Mouse (Mus musculus) CH12.LX (cell line): ENCODE measurements around the gene Tbx6. TPM values are rescaled to one million over a fixed set of nuclear protein-coding genes. Genes with fewer than 3 reads are reported as not detected.

ENCODE experiments used
- DNase-seq: peaks from one replicate; pipeline ENCODE4 v3.0.0-alpha.2; 2013; ENCODE audit errors: extremely low read depth
- H3K27ac ChIP-seq: 2 replicates; pipeline ENCODE4 v1.5.1; 2012; ENCODE audit warnings: low read depth, mild to moderate bottlenecking, control low read depth, moderate library complexity; ENCODE audit not compliant: insufficient read depth
- H3K27me3 ChIP-seq: replicated peaks from 2 replicates; pipeline ENCODE3; 2012; ENCODE audit warnings: inconsistent platforms
- H3K36me3 ChIP-seq, 2 experiments: replicated peaks in 1 of 2; 2 replicates each; pipeline versions ENCODE3 to v1.6.1; 2012; ENCODE audit warnings: inconsistent platforms in 1 of 2, low read length in 1 of 2, mild to moderate bottlenecking in 1 of 2, mixed read lengths in 1 of 2, moderate library complexity in 1 of 2; ENCODE audit not compliant: control insufficient read depth in 1 of 2, insufficient read depth in 1 of 2
- H3K4me1 ChIP-seq, 2 experiments: 2 replicates each; pipeline ENCODE4 v1.6.1; 2012; ENCODE audit warnings: inconsistent platforms in 1 of 2, moderate library complexity in 1 of 2; ENCODE audit not compliant: insufficient read depth in 2 of 2, control insufficient read depth in 1 of 2
- H3K4me2 ChIP-seq: 2 replicates; pipeline ENCODE4 v1.6.1; 2012; ENCODE audit warnings: low read depth, mild to moderate bottlenecking, control low read depth; ENCODE audit not compliant: poor library complexity, insufficient read depth, severe bottlenecking
- H3K4me3 ChIP-seq, 3 experiments: fragments of 150-350 bp in 1 of 3; sonication (generic) in 1 of 3; replicated peaks in 1 of 3; 2 replicates each; pipeline versions ENCODE3 to v1.5.1; 2011 to 2012; ENCODE audit warnings: low read depth in 2 of 3, low read length in 2 of 3, mild to moderate bottlenecking in 2 of 3, moderate library complexity in 2 of 3, control low read depth in 1 of 3, improper control_type of control experiment in 1 of 3, inconsistent platforms in 1 of 3, mixed read lengths in 1 of 3; ENCODE audit not compliant: poor library complexity in 1 of 3
- H3K79me2 ChIP-seq: replicated peaks from 2 replicates; pipeline ENCODE4 v1.6.1; 2012; ENCODE audit warnings: mild to moderate bottlenecking, moderate library complexity; ENCODE audit not compliant: control insufficient read depth, poor library complexity, insufficient read depth, severe bottlenecking; ENCODE audit errors: extremely low read depth
- H3K9ac ChIP-seq: 2 replicates; pipeline ENCODE4 v1.6.1; 2012; ENCODE audit warnings: low read depth, mild to moderate bottlenecking, control low read depth, moderate library complexity; ENCODE audit not compliant: insufficient read depth
- H3K9me3 ChIP-seq: replicated peaks from 2 replicates; pipeline ENCODE3; 2012; ENCODE audit warnings: low read length, inconsistent platforms, mixed read lengths
- CHD2 ChIP-seq: IDR thresholded peaks from 2 replicates; pipeline ENCODE4 v1.6.1; 2011; ENCODE audit warnings: low read length, improper control_type of control experiment
- CTCF ChIP-seq, 2 experiments: IDR thresholded peaks in 1 of 2; conservative IDR thresholded peaks in 1 of 2; 2 replicates each; pipeline ENCODE4 v1.5.1; 2011 to 2012; ENCODE audit warnings: low read depth in 2 of 2, low read length in 2 of 2, improper control_type of control experiment in 1 of 2, inconsistent platforms in 1 of 2, mild to moderate bottlenecking in 1 of 2, moderate library complexity in 1 of 2
- E2F4 ChIP-seq: IDR thresholded peaks from 2 replicates; pipeline ENCODE4 v1.6.1; 2011; ENCODE audit warnings: low read depth, low read length, improper control_type of control experiment; ENCODE audit not compliant: insufficient replicate concordance
- ELF1 ChIP-seq: IDR thresholded peaks from 2 replicates; pipeline ENCODE4 v1.6.1; 2014; ENCODE audit warnings: low read depth, mild to moderate bottlenecking, inconsistent platforms, low read length, improper control_type of control experiment
- EP300 ChIP-seq: IDR thresholded peaks from 2 replicates; pipeline ENCODE4 v1.6.1; 2011; ENCODE audit warnings: low read length, improper control_type of control experiment
- GABPA ChIP-seq: IDR thresholded peaks from 2 replicates; pipeline ENCODE4 v1.6.1; 2012; ENCODE audit warnings: low read depth, low read length, improper control_type of control experiment, inconsistent platforms; ENCODE audit not compliant: insufficient replicate concordance
- HCFC1 ChIP-seq: IDR thresholded peaks from 2 replicates; pipeline ENCODE4 v1.6.1; 2012; ENCODE audit warnings: low read depth, mild to moderate bottlenecking, inconsistent platforms, low read length, improper control_type of control experiment
- IRF4 ChIP-seq: IDR thresholded peaks from 2 replicates; pipeline ENCODE4 v1.6.1; 2014; ENCODE audit warnings: low read depth, mild to moderate bottlenecking, inconsistent platforms, low read length, improper control_type of control experiment
- JUND ChIP-seq: conservative IDR thresholded peaks from 2 replicates; pipeline ENCODE4 v1.6.1; 2011; ENCODE audit warnings: low read depth, low read length, improper control_type of control experiment
- KAT2A ChIP-seq: IDR thresholded peaks from 2 replicates; pipeline ENCODE4 v1.6.1; 2012; ENCODE audit warnings: low read length, improper control_type of control experiment, inconsistent platforms; ENCODE audit not compliant: insufficient replicate concordance
- MEF2A ChIP-seq: IDR thresholded peaks from 2 replicates; pipeline ENCODE4 v1.6.1; 2014; ENCODE audit warnings: low read depth, mild to moderate bottlenecking, inconsistent platforms, low read length, improper control_type of control experiment, borderline replicate concordance
- MXI1 ChIP-seq: IDR thresholded peaks from 2 replicates; pipeline ENCODE4 v1.6.1; 2011; ENCODE audit warnings: mild to moderate bottlenecking, low read depth, low read length, improper control_type of control experiment
- NELFE ChIP-seq: IDR thresholded peaks from 2 replicates; pipeline ENCODE4 v1.6.1; 2011; ENCODE audit warnings: low read depth, low read length, improper control_type of control experiment
- NRF1 ChIP-seq: IDR thresholded peaks from 2 replicates; pipeline ENCODE4 v1.6.1; 2014; ENCODE audit warnings: low read depth, mild to moderate bottlenecking, inconsistent platforms, low read length, improper control_type of control experiment, moderate library complexity
- PAX5 ChIP-seq: IDR thresholded peaks from 2 replicates; pipeline ENCODE4 v1.6.1; 2012; ENCODE audit warnings: low read length, inconsistent platforms, mixed read lengths
- POLR2A ChIP-seq: IDR thresholded peaks from 2 replicates; pipeline ENCODE4 v1.6.1; 2011; ENCODE audit warnings: low read depth, mild to moderate bottlenecking, improper control_type of control experiment, low read length
- RCOR1 ChIP-seq: conservative IDR thresholded peaks from 2 replicates; pipeline ENCODE4 v1.6.1; 2012; ENCODE audit warnings: low read depth, mild to moderate bottlenecking, inconsistent platforms, low read length, improper control_type of control experiment
- SMC3 ChIP-seq: IDR thresholded peaks from 2 replicates; pipeline ENCODE4 v1.6.1; 2011; ENCODE audit warnings: low read depth, low read length, improper control_type of control experiment
- TCF12 ChIP-seq: IDR thresholded peaks from 2 replicates; pipeline ENCODE4 v1.6.1; 2014; ENCODE audit warnings: low read depth, mild to moderate bottlenecking, inconsistent platforms, low read length, improper control_type of control experiment
- UBTF ChIP-seq: IDR thresholded peaks from 2 replicates; pipeline ENCODE4 v1.6.1; 2012; ENCODE audit warnings: low read depth, mild to moderate bottlenecking, inconsistent platforms, low read length, improper control_type of control experiment, moderate library complexity
- USF1 ChIP-seq: IDR thresholded peaks from 2 replicates; pipeline ENCODE4 v1.6.1; 2014; ENCODE audit warnings: low read depth, mild to moderate bottlenecking, inconsistent platforms, low read length, improper control_type of control experiment
- USF2 ChIP-seq: conservative IDR thresholded peaks from 2 replicates; pipeline ENCODE4 v1.6.1; 2011; ENCODE audit warnings: low read depth, low read length, improper control_type of control experiment
- ZC3H11A ChIP-seq: IDR thresholded peaks from 2 replicates; pipeline ENCODE4 v1.6.1; 2012; ENCODE audit warnings: low read depth, mild to moderate bottlenecking, inconsistent platforms, low read length, improper control_type of control experiment
- ZKSCAN1 ChIP-seq: IDR thresholded peaks from 2 replicates; pipeline ENCODE4 v1.6.1; 2012; ENCODE audit warnings: low read depth, inconsistent platforms, low read length, improper control_type of control experiment, borderline replicate concordance
- ZMIZ1 ChIP-seq: IDR thresholded peaks from 2 replicates; pipeline ENCODE4 v1.6.1; 2012; ENCODE audit warnings: low read depth, mild to moderate bottlenecking, inconsistent platforms, low read length, improper control_type of control experiment
- ZNF384 ChIP-seq: IDR thresholded peaks from 2 replicates; pipeline ENCODE4 v1.6.1; 2012; ENCODE audit warnings: low read depth, low read length, improper control_type of control experiment, inconsistent platforms
- dilution Hi-C: fragments of 300-500 bp; cut with MboI; formaldehyde crosslinking; loops from 2 replicates; pipeline ENCODE4 v1.14.3; 2020; ENCODE audit warnings: low sequenced_read_pairs; ENCODE audit not compliant: extremely low pct_unique_long_range_greater_than_20kb, extremely low pct_ligation_motif_present
- in situ Hi-C: fragments of 300-500 bp; cut with MboI; formaldehyde crosslinking; loops from 3 replicates; pipeline ENCODE4 v1.14.3; 2019; ENCODE audit warnings: low sequenced_read_pairs, low pct_ligation_motif_present, low pct_unique_long_range_greater_than_20kb, mixed read lengths
- polyA plus RNA-seq: library from polyadenylated mRNA; unstranded; fragments of >175 nt; gene quantifications from 2 replicates; pipeline ENCODE4 v1.2.1, GENCODE M21; 2012; ENCODE audit warnings: low read depth; ENCODE audit not compliant: insufficient read length
- total RNA-seq, 2 experiments: library from RNA; depleted of rRNA; stranded (reverse); fragments of 300-350 nt in 1 of 2; fragments of >200 nt in 1 of 2; gene quantifications; 2 replicates each; pipeline ENCODE4 v1.2.3; 2012 to 2014

The Tbx6 gene
- total and polyA plus RNA-seq, 3 experiments: 12.8 to 31.5 (median 15.8) TPM

DNA sequence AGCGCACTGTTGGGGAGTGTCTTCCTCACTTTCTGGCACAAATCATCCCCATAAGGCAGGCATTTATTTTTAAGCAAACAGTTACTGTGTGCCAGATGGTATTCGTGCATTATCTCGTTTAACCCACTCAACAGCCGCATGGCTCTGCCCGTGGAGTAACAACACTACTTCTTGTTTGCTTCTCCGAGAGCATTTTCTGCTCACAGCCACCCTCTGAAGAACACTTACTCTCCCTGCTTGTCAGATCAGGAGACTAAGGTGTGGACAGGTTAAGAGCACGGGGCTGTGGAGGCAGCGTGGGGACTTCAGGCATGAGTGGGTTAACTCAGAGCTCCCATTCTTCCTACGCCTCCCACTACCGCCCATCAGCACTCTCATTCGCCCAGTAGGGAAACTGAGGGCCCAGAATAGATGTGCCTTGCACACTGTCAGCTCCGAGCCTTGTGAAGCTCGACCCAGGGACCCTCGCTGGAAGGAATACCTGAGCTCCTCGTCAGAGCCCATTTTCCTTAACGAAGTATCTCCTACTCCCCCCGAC lies 18.7 kb upstream of the Tbx6 start:
- in situ Hi-C loops: no loop called here
- peaks cover 31 to 57% of the 10 kb centered on the region in 2 experiments for H3K36me3 ChIP-seq
- no peaks in the 10 kb centered on the region for H3K79me2 ChIP-seq
- no peak for DNase-seq
- no peak for TF ChIP-seq ZMIZ1
- no peak for TF ChIP-seq NRF1
- no peak for TF ChIP-seq JUND
- no peak for TF ChIP-seq CTCF (conservative IDR thresholded peaks at IDR 0.05 in 1 of 2, IDR thresholded peaks at IDR 0.05 in 1 of 2; ENCODE audit: low read depth in 2 of 2, low read length in 2 of 2)
- TF ChIP-seq POLR2A: no peak
- no peak for TF ChIP-seq MXI1
- no peak for TF ChIP-seq MEF2A
- TF ChIP-seq ZC3H11A: no peak
- no peak for TF ChIP-seq SMC3
- TF ChIP-seq UBTF: no peak
- no peak for TF ChIP-seq GABPA
- TF ChIP-seq USF1: no peak
- TF ChIP-seq KAT2A: no peak
- no peak for TF ChIP-seq HCFC1
- no peak for TF ChIP-seq TCF12
- TF ChIP-seq ZNF384: no peak
- no peak for TF ChIP-seq ZKSCAN1
- TF ChIP-seq IRF4: no peak
- no peak for TF ChIP-seq PAX5
- H3K4me1 ChIP-seq: peaks cover 8 to 44% of the 10 kb centered on the region in 2 experiments
- H3K4me2 ChIP-seq: no peak overlapping the region
- no peak overlapping the region for H3K9ac ChIP-seq
- H3K27ac ChIP-seq: no peak overlapping the region
- no peak overlapping the region for H3K4me3 ChIP-seq
- H3K27me3 ChIP-seq: no peaks in the 10 kb centered on the region
- dilution Hi-C loops: no loop called here
- H3K9me3 ChIP-seq: no peaks in the 10 kb centered on the region

DNA sequence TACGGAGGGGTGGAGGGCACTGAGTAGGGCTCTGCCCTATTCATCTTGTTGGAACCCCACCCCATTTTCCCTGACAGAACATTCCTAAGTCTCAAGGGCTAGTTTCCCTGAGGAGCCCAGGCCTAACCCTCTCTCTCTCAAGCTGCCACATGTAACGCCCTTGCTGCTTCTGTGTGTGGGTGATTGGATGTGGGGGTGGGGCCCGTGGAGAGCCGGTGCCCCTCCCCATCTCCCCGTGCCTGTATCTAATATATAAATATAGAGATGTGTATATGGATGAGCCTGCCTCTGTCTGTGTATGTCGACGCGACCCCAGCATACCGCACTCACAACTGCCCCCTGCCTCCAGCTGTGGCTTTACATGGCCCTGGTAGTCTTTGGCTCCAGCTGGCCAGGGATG lies 15.7 kb upstream of the Tbx6 start:
- dilution Hi-C loops: no loop called here
- H3K36me3 ChIP-seq: peaks cover 33 to 83% of the 10 kb centered on the region in 2 experiments
- H3K9me3 ChIP-seq: no peaks in the 10 kb centered on the region
- TF ChIP-seq KAT2A (no peak), CHD2 (no peak), NELFE (no peak), RCOR1 (no peak), POLR2A (no peak), E2F4 (no peak), USF2 (no peak), EP300 (no peak), MEF2A (no peak), ELF1 (no peak), ZNF384 (no peak)
- no peaks in the 10 kb centered on the region for H3K27me3 ChIP-seq
- H3K4me2 ChIP-seq: no peak overlapping the region
- no peak overlapping the region for H3K27ac ChIP-seq
- in situ Hi-C loops: no loop called here
- no peaks in the 10 kb centered on the region for H3K79me2 ChIP-seq
- no peak for DNase-seq
- H3K9ac ChIP-seq: no peak overlapping the region
- H3K4me1 ChIP-seq: peaks cover 4 to 27% of the 10 kb centered on the region in 2 experiments
- H3K4me3 ChIP-seq: no peak overlapping the region
